Mouse (Mus musculus) embryonic facial prominence, embryonic 12.5 days (tissue): ENCODE measurements at regions not wholly inside any gene's neighbourhood (a gene's known extent, or its start where the extent isn't known, plus 50 kb on each side); places are given as distances from the start of the nearest gene placed in this dataset.
"Not testable (repeated sequence)": the region's sequence is repeated elsewhere in the genome, so short reads cannot be mapped to it uniquely, and the experiment has no call there.

Experiments
- ATAC-seq: fragments of 200-750 bp; cut with Nextera tagmentation; 2 replicates; pipeline ENCODE4 v1.8.0; 2017; ENCODE audit not compliant: insufficient number of reproducible peaks, insufficient read depth, low FRiP score, low TSS enrichment
- H3K27ac ChIP-seq: fragments of 300-500 bp; sonication (generic); 2 replicates; pipeline ENCODE4 v1.5.1; 2016; ENCODE audit warnings: mild to moderate bottlenecking
- H3K27me3 ChIP-seq: fragments of 300-500 bp; sonication (generic); 2 replicates; pipeline ENCODE4 v1.6.1; 2016; ENCODE audit warnings: mild to moderate bottlenecking, moderate library complexity
- H3K36me3 ChIP-seq: fragments of 300-500 bp; sonication (generic); 2 replicates; pipeline ENCODE4 v1.6.1; 2016; ENCODE audit warnings: mild to moderate bottlenecking
- H3K4me1 ChIP-seq: fragments of 300-500 bp; sonication (generic); 2 replicates; pipeline ENCODE4 v1.6.1; 2016
- H3K4me2 ChIP-seq: fragments of 300-500 bp; sonication (generic); replicated peaks from 2 replicates; pipeline ENCODE4 v1.6.1; 2016; ENCODE audit warnings: mild to moderate bottlenecking, moderate library complexity
- H3K4me3 ChIP-seq: fragments of 300-500 bp; sonication (generic); 2 replicates; pipeline ENCODE4 v1.5.1; 2016; ENCODE audit warnings: mild to moderate bottlenecking
- H3K9ac ChIP-seq: fragments of 300-500 bp; sonication (generic); 2 replicates; pipeline ENCODE4 v1.6.1; 2016; ENCODE audit warnings: mild to moderate bottlenecking, moderate library complexity
- H3K9me3 ChIP-seq: fragments of 300-500 bp; sonication (generic); 2 replicates; pipeline ENCODE4 v1.6.1; 2016; ENCODE audit warnings: mild to moderate bottlenecking, moderate library complexity
- WGBS: fragments of 180-500 bp; shearing (Covaris S2); methylation state at CpG from one replicate; pipeline ENCODE4 v1.1.7; 2016; 5-methylcytosine and 5-hydroxymethylcytosine counted together

DNA sequence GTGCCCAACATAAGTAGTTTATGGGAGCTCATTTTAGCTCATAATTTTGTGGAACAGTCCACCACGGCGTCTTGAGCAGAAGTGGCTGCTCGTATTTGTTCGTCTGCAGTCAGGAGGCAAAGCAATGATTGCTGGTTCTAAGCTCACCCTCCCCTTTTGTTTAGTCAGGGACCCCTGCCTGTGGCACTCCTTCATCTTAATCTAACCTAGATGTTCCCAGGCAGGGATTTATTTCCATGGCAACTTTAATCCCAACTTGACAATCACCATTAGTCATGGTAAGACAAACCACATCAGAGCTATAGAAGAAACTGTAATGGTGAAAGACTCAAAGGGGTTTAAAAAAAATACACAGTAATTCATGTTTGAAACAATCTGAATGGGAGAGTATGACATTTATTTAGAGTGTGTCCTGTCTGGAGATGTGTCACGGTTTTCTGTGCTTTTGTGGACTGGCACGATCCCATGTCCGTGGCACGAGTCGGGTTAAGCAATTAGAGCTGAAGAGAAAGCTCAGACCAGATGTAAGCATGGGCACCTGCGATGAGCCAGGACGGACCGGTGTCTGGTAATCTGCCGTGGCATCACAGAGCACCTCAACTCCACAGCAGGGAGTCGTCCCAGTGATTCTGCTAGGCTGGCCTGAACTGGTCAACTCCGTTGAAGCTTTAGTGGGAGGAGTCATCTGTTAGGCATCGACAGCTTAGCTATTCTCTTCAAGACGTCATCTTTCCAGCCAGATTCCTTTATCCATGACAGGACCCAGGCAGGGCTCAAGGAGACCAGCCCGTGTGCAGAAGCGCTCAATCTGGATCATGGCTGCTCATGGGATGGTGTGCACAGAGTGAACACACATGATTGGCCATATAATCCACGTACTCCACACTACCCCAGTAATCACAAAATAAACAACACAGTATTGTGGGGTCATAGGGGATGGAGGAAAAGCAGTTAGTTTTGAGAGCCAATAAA lies 281.5 kb downstream of the Ajap1 start:
- H3K4me2 ChIP-seq = no peak overlapping the region
- 74% methylated on average over 20 of the region's 20 CpGs for WGBS
- H3K36me3 ChIP-seq = no peaks in the 10 kb centered on the region
- no peak for ATAC-seq
- H3K4me1 ChIP-seq = no peaks in the 10 kb centered on the region
- no peak overlapping the region for H3K4me3 ChIP-seq
- peaks cover 6% of the 10 kb centered on the region; the same call in 1 of the 2 replicates for H3K27me3 ChIP-seq
- H3K27ac ChIP-seq = no peak overlapping the region
- no peak overlapping the region for H3K9ac ChIP-seq
- H3K9me3 ChIP-seq = no peaks in the 10 kb centered on the region

DNA sequence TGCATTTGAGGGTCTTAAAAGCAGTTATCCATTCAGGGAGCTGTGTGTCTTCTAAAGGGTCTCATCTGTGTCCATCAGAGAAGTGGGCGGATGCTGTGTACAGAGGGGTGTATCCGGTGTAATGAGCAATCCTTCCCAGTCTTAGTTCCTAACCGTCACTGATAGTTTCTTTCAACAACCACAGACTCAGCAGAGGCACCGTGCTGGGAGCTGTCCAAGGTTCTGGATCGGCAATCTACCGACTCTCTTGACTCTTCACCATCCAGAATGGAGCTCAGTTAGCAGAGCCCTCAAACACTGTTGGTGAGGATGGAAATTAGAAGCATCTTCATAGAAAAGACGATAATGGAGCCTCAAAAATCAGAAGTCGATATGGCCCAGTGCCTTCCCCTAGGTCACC lies 293.1 kb downstream of the Ajap1 start:
- H3K27ac ChIP-seq = no peak overlapping the region
- ATAC-seq = no peak
- peaks cover 7% of the 10 kb centered on the region for H3K4me1 ChIP-seq
- H3K9ac ChIP-seq = no peak overlapping the region
- 0 out of 2 replicates have a peak, but pooled peaks cover 8% of the 10 kb centered on the region for H3K27me3 ChIP-seq
- no peak overlapping the region for H3K4me3 ChIP-seq
- 9% methylated on average over 8 of the region's 8 CpGs for WGBS
- no peaks in the 10 kb centered on the region for H3K36me3 ChIP-seq
- H3K9me3 ChIP-seq = no peaks in the 10 kb centered on the region
- H3K4me2 ChIP-seq = no peak overlapping the region

DNA sequence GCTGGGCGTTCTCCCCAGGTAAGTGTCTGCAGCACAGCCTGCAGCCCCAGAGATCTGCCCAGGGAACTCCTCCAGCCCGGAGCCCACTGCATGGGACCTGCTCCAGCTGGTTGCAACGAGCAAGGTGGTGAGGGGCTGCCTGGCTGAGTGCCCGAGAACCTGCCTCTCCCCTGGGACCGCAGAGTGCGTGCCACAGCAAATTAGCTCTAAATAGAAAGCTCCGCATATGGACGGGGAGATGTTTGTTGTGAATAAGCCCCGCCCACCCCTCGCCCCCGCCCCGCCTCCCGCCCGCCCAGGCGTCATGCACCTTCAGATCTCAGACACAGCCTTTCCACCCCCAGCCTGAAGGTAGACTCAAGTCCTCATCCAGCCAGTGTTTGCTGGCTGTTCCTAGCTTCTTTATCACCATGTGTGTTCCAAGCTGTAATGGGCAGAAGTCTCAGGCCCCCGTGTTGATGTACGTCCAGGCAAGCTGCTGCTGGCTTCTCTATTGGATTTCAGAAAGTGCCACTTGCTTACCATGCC lies 294.0 kb downstream of the Ajap1 start:
- H3K4me2 ChIP-seq = peak overlapping the region; percentile 27; the same call in 1 of the 2 replicates
- H3K9ac ChIP-seq = no peak overlapping the region
- under 1% methylated on average over 17 of the region's 17 CpGs for WGBS
- H3K27ac ChIP-seq = no peak overlapping the region
- ATAC-seq = peak; percentile 59; the same call in 1 of the 2 replicates
- H3K4me3 ChIP-seq = no peak overlapping the region
- H3K36me3 ChIP-seq = no peaks in the 10 kb centered on the region
- no peaks in the 10 kb centered on the region for H3K9me3 ChIP-seq
- H3K4me1 ChIP-seq = peaks cover 7% of the 10 kb centered on the region
- 0 out of 2 replicates have a peak, but pooled peaks cover 8% of the 10 kb centered on the region for H3K27me3 ChIP-seq

DNA sequence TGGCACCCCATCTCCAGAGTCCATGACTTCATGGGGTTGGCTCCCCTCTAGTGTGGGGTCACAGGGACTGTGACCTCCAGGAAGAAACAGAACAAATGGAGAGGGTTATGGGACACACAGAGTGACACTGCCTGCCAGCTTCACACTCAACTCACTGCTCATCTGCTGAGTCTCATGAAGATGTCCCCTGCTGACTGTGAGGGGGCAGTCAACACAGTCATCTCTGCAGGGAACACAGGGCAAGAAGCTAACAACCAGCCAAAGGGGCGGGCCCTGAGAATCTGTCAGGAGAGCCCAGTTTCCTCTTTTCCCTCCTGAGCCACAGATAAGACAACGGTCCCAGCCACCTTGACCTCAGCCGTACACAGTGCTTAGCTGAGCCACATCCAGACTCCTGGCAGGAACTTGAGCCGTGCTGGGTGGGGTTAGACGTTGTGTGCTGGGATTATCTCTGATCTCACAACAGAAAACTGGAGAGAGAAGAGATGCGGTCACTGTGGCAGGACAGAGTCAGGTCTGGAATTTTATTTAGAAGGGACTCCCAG lies 294.6 kb downstream of the Ajap1 start:
- Histone ChIP-seq H3K9me3 (no peaks in the 10 kb centered on the region), H3K4me2 (peak overlapping the region; percentile 27; the same call in 1 of the 2 replicates), H3K4me3 (no peak overlapping the region), H3K36me3 (no peaks in the 10 kb centered on the region), H3K4me1 (peaks cover 7% of the 10 kb centered on the region), H3K27me3 (0 out of 2 replicates have a peak, but pooled peaks cover 8% of the 10 kb centered on the region), H3K27ac (no peak overlapping the region), H3K9ac (no peak overlapping the region)
- ATAC-seq = no peak
- WGBS = 2% methylated on average over 6 of the region's 6 CpGs

DNA sequence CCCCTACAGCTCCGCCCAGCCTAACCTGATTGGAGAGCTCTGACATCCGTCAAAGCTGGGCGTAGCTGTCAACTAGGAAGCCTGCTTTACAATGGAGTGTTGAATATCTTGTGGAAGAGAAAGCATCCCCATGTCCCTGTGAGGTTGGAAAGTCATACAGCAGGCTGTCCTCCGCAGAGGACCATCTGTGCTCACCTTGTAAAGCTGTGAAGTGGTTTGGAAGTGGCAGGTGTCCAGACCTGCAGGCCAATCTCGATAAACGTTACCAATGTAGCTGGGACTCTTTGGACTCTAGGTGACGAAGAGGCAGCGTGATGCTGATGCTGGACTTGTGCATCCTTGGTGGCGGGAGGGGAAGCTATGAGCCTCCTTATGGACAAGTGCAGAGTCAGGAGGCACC lies 305.1 kb downstream of the Ajap1 start:
- Histone ChIP-seq H3K4me2 (no peak overlapping the region), H3K4me3 (no peak overlapping the region), H3K36me3 (no peaks in the 10 kb centered on the region), H3K4me1 (no peaks in the 10 kb centered on the region), H3K27me3 (no peaks in the 10 kb centered on the region), H3K27ac (no peak overlapping the region), H3K9me3 (0 out of 2 replicates have a peak, but pooled peaks cover 3% of the 10 kb centered on the region), H3K9ac (no peak overlapping the region)
- WGBS = 89% methylated on average over 9 of the region's 9 CpGs
- no peak for ATAC-seq

DNA sequence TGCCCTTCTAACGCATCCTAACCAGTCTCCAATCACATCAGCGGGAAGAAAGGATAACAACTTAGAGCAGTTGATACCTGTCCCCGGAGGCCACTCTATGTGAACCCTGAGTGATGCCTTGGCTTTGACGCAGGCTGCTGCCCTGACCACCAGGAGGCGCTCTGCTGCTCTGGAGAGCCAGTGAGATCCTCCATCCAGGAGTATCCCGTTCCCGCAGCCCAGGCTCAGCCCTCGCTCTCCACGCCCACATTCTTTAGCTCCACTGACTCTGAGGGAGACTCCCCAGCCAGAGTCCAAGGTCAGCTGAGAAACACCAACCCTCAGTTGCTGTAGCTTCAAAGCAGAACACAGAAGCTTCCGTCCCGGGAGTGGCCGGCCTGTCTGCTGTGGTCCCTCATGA lies 307.0 kb downstream of the Ajap1 start:
- ATAC-seq = no peak
- H3K27ac ChIP-seq = no peak overlapping the region
- WGBS = 8% methylated on average over 12 of the region's 12 CpGs
- no peak overlapping the region for H3K9ac ChIP-seq
- no peaks in the 10 kb centered on the region for H3K27me3 ChIP-seq
- H3K36me3 ChIP-seq = no peaks in the 10 kb centered on the region
- no peak overlapping the region for H3K4me2 ChIP-seq
- no peak overlapping the region for H3K4me3 ChIP-seq
- H3K4me1 ChIP-seq = no peaks in the 10 kb centered on the region
- 0 out of 2 replicates have a peak, but pooled peaks cover 3% of the 10 kb centered on the region for H3K9me3 ChIP-seq

DNA sequence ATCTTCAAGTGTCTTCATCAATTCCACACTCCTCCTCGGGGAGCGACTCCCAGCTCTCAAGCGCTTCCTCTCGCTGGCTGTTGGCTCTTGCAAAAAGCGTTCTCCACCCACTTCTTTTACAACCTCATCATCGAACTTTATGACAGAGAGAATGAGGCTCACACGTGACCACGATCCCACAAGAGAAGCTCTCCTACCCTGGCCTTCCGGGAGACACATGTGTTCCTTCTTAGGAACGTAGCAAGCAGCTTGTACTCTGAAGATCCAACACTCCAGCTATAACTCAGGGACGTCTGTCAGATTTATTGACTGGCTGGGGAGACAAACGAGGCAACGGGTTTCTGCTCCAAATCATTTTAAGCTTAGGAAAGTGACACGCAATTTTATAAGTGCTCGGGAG lies 307.5 kb downstream of the Ajap1 start:
- 84% methylated on average over 15 of the region's 15 CpGs for WGBS
- H3K36me3 ChIP-seq = no peaks in the 10 kb centered on the region
- no peaks in the 10 kb centered on the region for H3K4me1 ChIP-seq
- 0 out of 2 replicates have a peak, but pooled peaks cover 3% of the 10 kb centered on the region for H3K9me3 ChIP-seq
- no peak overlapping the region for H3K4me3 ChIP-seq
- no peak overlapping the region for H3K27ac ChIP-seq
- H3K9ac ChIP-seq = no peak overlapping the region
- H3K4me2 ChIP-seq = no peak overlapping the region
- no peaks in the 10 kb centered on the region for H3K27me3 ChIP-seq
- ATAC-seq = no peak

DNA sequence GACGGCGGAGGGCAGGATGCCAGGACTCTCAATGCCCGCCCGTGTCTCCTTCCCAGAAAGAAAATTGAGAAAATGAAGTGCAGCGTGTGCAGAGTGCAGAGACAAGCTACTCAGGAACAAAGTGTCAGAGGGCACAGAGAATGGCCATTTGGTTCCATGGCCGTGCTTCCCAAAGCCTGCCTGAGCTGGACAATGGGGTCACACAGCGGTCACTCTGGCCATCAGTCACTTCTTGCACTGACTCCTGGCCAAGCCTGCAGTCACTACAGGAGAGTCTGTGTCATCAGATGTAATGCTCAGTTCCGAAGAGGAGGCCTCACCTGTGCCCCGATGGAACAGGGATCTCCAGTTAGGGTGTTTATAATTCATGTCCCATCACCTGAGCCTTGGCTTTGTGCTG lies 312.6 kb downstream of the Ajap1 start:
- 83% methylated on average over 9 of the region's 9 CpGs for WGBS

DNA sequence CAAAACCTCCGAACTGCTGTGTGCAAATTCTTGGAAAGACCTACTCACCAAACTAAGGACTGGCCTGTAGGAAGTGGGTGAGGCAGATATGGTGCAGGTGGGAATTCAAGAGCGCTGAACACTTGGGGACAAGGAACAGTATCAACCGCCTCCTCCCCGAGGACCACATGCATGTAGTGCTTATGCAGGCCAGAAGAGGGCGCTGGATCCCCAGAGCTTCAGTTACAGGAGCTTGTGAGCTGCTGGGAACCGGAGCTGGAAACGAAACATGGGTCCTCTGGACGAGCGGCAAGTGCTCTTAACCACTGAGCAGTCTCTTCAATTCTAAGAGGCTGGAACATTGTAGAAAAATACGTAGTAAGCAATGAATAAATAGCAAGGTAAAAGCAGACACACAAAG lies 317.8 kb downstream of the Ajap1 start:
- Histone ChIP-seq H3K27ac (no peak overlapping the region), H3K9ac (no peak overlapping the region), H3K36me3 (no peaks in the 10 kb centered on the region), H3K9me3 (no peaks in the 10 kb centered on the region), H3K4me1 (no peaks in the 10 kb centered on the region), H3K4me3 (no peak overlapping the region), H3K27me3 (no peaks in the 10 kb centered on the region), H3K4me2 (no peak overlapping the region)
- no peak for ATAC-seq
- 86% methylated on average over 10 of the region's 10 CpGs for WGBS

More for the DNA sequence above, 312.6 kb downstream of the Ajap1 start:
- Histone ChIP-seq H3K27me3 (no peaks in the 10 kb centered on the region), H3K4me2 (no peak overlapping the region), H3K9me3 (0 out of 2 replicates have a peak, but pooled peaks cover 3% of the 10 kb centered on the region), H3K9ac (no peak overlapping the region), H3K27ac (no peak overlapping the region), H3K36me3 (no peaks in the 10 kb centered on the region), H3K4me3 (no peak overlapping the region), H3K4me1 (no peaks in the 10 kb centered on the region)
- ATAC-seq = no peak

DNA sequence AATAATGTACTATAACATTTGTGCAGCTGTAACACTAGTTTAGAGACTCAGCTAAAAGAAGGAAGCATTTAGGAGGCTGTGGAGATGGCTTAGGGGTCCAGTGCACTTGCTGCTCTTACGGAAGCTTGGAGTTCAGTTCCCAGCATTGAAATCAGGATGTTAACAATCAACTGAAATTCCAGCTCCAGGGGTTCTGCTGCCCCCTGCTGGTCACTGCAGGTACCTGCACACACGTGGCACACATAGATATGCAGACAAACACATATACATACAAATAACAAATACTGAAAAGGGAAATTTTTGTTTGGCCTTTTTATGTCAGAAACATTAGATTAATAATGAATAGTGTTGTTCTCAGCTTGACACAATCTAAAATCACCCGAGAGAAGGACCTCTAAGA lies 322.5 kb downstream of the Ajap1 start:
- WGBS = 94% methylated on average over 3 of the region's 3 CpGs
- H3K4me1 ChIP-seq = no peaks in the 10 kb centered on the region
- no peak for ATAC-seq

DNA sequence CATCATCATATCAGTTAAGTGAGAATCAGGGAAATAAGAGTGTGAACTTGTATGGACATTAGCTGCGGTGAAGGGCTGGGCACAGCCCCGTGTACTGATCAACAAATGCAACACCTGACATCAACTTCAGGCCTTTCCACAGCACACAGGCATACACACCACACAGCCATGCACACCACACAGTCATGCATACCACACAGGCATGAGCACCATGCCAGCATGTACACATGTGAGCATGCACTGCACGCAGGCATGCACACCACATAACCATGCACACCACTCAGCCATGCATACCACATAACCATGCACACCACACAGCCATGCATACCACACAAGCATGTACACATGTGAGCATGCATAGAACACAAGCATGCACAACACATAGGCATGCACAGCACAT lies 325.0 kb downstream of the Ajap1 start:
- Histone ChIP-seq H3K4me2 (no peak overlapping the region), H3K27ac (no peak overlapping the region), H3K4me1 (no peaks in the 10 kb centered on the region), H3K27me3 (no peaks in the 10 kb centered on the region), H3K9ac (no peak overlapping the region), H3K36me3 (no peaks in the 10 kb centered on the region), H3K4me3 (no peak overlapping the region), H3K9me3 (no peaks in the 10 kb centered on the region)
- 96% methylated on average over 3 of the region's 3 CpGs for WGBS
- ATAC-seq = no peak

More for the DNA sequence above, 322.5 kb downstream of the Ajap1 start:
- no peaks in the 10 kb centered on the region for H3K36me3 ChIP-seq
- H3K9me3 ChIP-seq = no peaks in the 10 kb centered on the region
- H3K4me3 ChIP-seq = no peak overlapping the region
- H3K27ac ChIP-seq = no peak overlapping the region
- no peak overlapping the region for H3K9ac ChIP-seq
- no peaks in the 10 kb centered on the region for H3K27me3 ChIP-seq
- no peak overlapping the region for H3K4me2 ChIP-seq

DNA sequence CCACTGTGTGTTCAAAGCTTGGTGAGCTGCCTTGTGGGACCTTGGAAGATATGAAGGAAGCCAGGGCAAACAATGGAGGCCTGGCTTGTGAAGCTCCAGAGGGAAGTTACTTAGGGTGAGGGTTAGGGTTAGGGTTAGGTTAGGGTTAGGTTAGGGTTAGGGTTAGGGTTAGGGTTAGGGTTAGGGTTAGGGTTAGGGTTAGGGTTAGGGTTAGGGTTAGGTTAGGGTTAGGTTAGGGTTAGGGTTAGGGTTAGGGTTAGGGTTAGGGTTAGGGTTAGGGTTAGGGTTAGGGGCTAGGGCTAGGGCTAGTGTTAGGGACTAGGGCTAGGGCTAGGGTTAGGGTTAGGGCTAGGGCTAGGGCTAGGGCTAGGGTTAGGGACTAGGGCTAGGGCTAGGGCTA lies 329.7 kb downstream of the Ajap1 start:
- H3K4me3 ChIP-seq, H3K36me3 ChIP-seq, H3K4me1 ChIP-seq, H3K27ac ChIP-seq, H3K27me3 ChIP-seq, H3K9me3 ChIP-seq, H3K4me2 ChIP-seq, H3K9ac ChIP-seq: not testable (repeated sequence)
- ATAC-seq = peak; percentile 75; the same call in 1 of the 2 replicates
